Mouse (Mus musculus): ENCODE measurements at regions not wholly inside any gene's neighbourhood (a gene's known extent, or its start where the extent isn't known, plus 50 kb on each side); places are given as distances from the start of the nearest gene placed in this dataset.
A peak's percentile ranks its signal among the peaks of the same experiment; 100 is the strongest.

- no peak for DNase-seq (ENCODE audit: extremely low spot score, low spot score)
Observed at GRCm38 (mm10) chr12:61146695-61147094, 376.3 kb upstream of the Lrfn5 start.

GRCm38 (mm10) chr12:61175331-61175730, 347.6 kb upstream of the Lrfn5 start:
- peak; percentile 32 for DNase-seq (ENCODE audit: extremely low spot score, low spot score)
